Mouse (Mus musculus) embryonic stem cell, embryonic (primary cell): Measurements from ENCODE around the gene Ranbp1.

Source experiments
- CTCF ChIA-PET, 4 experiments: fragments of 300-600 bp in 2 of 4; fragments of 350-600 bp in 2 of 4; sonication (Branson Sonifier 250); formaldehyde crosslinking; loops; one replicate each; lab custom pipeline; 2022; ENCODE audit warnings: inconsistent platforms in 2 of 4; lab: Charles Lee
- POLR2A ChIA-PET, 4 experiments: fragments of 300-600 bp in 2 of 4; fragments of 350-600 bp in 2 of 4; sonication (Branson Sonifier 250); formaldehyde crosslinking; loops; one replicate each; lab custom pipeline; 2022; ENCODE audit warnings: antibody characterized with exemption in 4 of 4, inconsistent platforms in 1 of 4; lab: Charles Lee

The Ranbp1 gene

DNA sequence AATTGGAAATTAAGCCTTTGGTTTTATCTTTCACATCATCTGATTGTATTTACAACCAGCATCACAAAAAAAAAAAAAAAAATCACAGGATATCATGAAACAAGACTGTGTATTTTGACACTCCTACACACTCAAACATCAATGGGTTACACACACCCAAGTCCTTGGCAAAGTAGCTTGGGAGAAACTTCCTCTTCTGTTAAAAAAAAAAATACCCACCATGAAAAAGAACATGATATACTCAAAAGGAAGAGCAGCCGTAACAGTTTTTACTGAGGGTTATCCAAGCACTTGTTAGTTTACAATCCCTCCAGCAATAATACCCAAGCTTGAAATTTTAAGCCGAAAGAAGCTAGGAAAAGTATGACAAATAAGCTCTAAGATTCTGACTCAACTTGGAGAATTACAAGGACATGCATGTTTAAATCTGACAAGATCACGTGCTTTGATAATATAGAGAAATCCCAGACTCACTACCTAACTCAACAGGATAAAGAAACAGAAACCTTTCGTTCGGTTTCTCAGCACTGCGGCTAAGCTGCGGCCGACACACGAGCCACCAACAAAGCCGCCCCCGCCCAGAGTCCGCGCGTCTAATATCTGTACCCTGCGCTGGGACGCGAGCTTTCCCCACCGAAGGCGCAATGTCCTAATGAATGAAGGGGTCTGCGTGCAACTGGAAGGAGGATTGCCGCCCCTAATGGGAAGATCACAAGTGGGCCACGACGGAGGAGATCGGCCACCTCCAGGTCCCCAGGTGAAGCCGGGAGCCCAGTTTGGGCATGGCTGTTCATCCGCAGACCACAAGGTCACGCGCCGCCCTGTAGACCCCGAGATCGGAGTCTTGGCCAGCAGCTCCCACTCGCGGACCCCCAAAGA lies 772 bp downstream of the Ranbp1 start:
- CTCF ChIA-PET: interaction anchor here in 3 of 4 experiments (0.6 to 1.4 kb wide), 4 partner anchors 11 to 36 kb away, joined by 4 read pairs; no protein-coding TSS in a partner anchor
- POLR2A ChIA-PET: interaction anchor here (0.6 to 35.9 kb wide), 79 partner anchors 1 to 683 kb away, joined by 3 to 613 read pairs (median 5); partner anchors contain the start of genes Zdhhc8 (in 4 of the 4), Cdc45 (in 2 of the 4), Slc25a1 (in 2 of the 4) and Ufd1 (in 2 of the 4)

DNA sequence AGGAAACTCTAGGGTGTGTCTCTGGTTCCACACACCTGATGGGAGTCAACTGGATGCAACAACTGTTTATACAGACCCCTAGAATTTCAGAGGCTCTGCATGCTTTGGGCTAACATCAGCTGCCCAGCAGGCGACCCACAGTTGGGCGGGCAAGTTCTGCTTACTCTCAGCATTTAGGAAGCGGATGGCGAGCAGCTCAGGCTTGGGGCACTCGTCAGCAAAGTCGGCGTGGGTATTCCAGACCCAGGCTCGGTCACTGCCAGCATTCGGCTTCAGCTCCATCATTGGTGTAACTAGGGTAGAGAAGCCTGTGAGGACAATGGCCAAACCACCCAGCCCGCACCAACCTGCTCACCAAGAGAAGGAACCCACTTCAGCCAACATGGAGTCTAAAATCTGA lies 7.0 kb downstream of the Ranbp1 start:
- POLR2A ChIA-PET: interaction anchor here (0.8 to 17.2 kb wide), 14 partner anchors 9 to 152 kb away, joined by 3 to 613 read pairs (median 4); partner anchors contain the start of genes Gm49776 (in 2 of the 4), Dgcr8 (in 1 of the 4), Ranbp1 (in 1 of the 4) and Trmt2a (in 1 of the 4)
- CTCF ChIA-PET: interaction anchor here in 1 of 4 experiments (0.9 kb wide), 1 partner anchor 63 kb away, joined by 3 read pairs; no protein-coding TSS in a partner anchor

- CTCF ChIA-PET: interaction anchor here in 2 of 4 experiments (1.2 kb wide), 2 partner anchors 11 to 31 kb away, joined by 4 read pairs; partner anchors contain the start of genes Ranbp1 (in 1 of the 2) and Trmt2a (in 1 of the 2)
- POLR2A ChIA-PET: interaction anchor here (0.7 to 5.2 kb wide), 37 partner anchors 8 to 345 kb away, joined by 3 to 154 read pairs (median 5); partner anchors contain the start of genes Ranbp1 (in 4 of the 4), Trmt2a (in 4 of the 4), Ccdc188 (in 2 of the 4) and Gm20518 (in 2 of the 4)
These were observed 11.6 kb downstream of the Ranbp1 start for GRCm38 (mm10) chr16:18236676-18237501.

- CTCF ChIA-PET: interaction anchor here in 2 of 4 experiments (0.6 to 0.7 kb wide), 2 partner anchors 33 to 188 kb away, joined by 3 to 6 read pairs; no protein-coding TSS in a partner anchor
- POLR2A ChIA-PET: interaction anchor here (0.6 to 5.2 kb wide), 48 partner anchors 9 to 770 kb away, joined by 3 to 154 read pairs (median 4); partner anchors contain the start of genes Ranbp1 (in 4 of the 4), Trmt2a (in 4 of the 4), Ccdc188 (in 2 of the 4) and Prodh (in 2 of the 4)
These were observed 13.0 kb downstream of the Ranbp1 start for GRCm38 (mm10) chr16:18235389-18236065.

DNA sequence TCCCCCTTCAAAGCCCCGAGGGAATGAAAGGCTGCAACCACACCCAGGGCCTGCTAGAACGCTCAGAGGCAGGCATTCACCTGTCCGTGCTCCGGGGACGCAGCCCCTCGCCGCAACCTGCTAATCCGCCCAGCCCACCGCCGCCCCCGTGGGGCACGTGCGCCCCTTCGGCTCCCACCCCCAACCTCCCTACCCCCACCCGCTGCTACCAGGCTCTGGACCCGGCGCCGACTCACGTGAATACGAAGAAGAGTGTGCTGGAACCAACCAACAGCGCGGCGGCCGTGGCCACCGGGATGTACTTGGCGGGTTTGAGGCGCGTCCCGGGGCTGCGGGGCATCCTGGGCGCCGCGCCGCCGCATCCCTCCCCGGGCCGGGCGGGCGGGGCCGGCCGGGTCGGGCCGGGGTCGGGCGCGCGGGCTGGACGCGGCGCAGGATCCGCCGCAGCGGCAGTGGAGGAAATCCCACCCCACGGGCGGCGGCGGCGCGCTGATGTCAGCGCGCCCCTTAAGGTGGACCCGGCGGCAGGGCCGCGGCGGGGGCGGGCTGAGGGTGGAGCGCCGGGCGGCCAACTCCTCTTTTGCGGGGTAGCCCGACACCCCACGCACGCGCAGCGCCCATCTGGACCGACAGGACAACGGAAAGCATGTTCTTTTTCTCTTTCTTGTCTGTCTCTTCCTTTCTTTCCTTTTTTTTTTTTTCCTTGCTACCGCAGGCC lies 13.7 kb downstream of the Ranbp1 start, which contains the start of gene Zdhhc8:
Gene Zdhhc8, minus strand, starts transcription at position 466 of the 718 bp plus-strand sequence.
- ChIA-PET POLR2A (interaction anchor here (0.6 to 5.2 kb wide), 31 partner anchors 8 to 399 kb away, joined by 3 to 154 read pairs (median 6); partner anchors contain the start of genes Ranbp1 (in 4 of the 4), Trmt2a (in 4 of the 4), Ccdc188 (in 2 of the 4) and Prodh (in 2 of the 4)), CTCF (interaction anchor here in 1 of 4 experiments (0.7 kb wide), 1 partner anchor 187 kb away, joined by 3 read pairs; no protein-coding TSS in a partner anchor)

- CTCF ChIA-PET: no interaction called here
- POLR2A ChIA-PET: interaction anchor here in 2 of 4 experiments (0.8 to 5.2 kb wide), 8 partner anchors 8 to 145 kb away, joined by 3 to 154 read pairs (median 4); partner anchors contain the start of genes Ccdc188 (in 1 of the 2), Prodh (in 1 of the 2), Ranbp1 (in 1 of the 2) and Trmt2a (in 1 of the 2)
These were observed 14.4 kb downstream of the Ranbp1 start for GRCm38 (mm10) chr16:18233919-18234670.

DNA sequence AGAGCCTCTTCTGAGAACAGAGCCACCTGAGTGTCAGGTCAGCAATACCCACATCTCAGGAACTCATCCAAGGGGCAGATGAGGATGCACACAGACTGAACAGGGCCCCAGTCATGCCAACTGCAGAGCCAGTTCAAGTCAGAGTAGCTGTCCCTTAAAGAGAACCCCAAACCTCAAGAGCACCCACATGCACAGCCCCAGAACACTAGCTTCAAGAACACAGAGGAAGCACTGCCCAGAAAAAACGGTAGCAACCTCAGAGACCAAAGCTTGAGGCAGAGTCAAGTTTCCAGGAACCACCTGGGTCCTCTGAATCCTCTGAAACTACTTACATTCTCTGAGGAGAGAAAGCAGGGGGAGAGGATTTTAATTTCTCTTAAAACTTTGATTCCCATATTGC lies 15.1 kb downstream of the Ranbp1 start:
- POLR2A ChIA-PET: interaction anchor here in 2 of 4 experiments (0.8 to 5.2 kb wide), 7 partner anchors 9 to 23 kb away, joined by 3 to 154 read pairs (median 3); partner anchors contain the start of genes Ccdc188 (in 1 of the 2), Ranbp1 (in 1 of the 2) and Trmt2a (in 1 of the 2)

GRCm38 (mm10) chr16:18231451-18231850 lies 17.1 kb downstream of the Ranbp1 start:
- POLR2A ChIA-PET: interaction anchor here in 3 of 4 experiments (1.3 to 5.1 kb wide), 6 partner anchors 10 to 58 kb away, joined by 3 to 87 read pairs (median 6); partner anchors contain the start of genes Ranbp1 (in 2 of the 3), Trmt2a (in 2 of the 3) and Ccdc188 (in 1 of the 3)
- CTCF ChIA-PET: interaction anchor here in 2 of 4 experiments (0.6 to 1.3 kb wide), 2 partner anchors 22 to 310 kb away, joined by 3 to 6 read pairs; no protein-coding TSS in a partner anchor

More for the DNA sequence above, 15.1 kb downstream of the Ranbp1 start:
- CTCF ChIA-PET: interaction anchor here in 1 of 4 experiments (0.6 kb wide), 1 partner anchor 312 kb away, joined by 6 read pairs; no protein-coding TSS in a partner anchor

DNA sequence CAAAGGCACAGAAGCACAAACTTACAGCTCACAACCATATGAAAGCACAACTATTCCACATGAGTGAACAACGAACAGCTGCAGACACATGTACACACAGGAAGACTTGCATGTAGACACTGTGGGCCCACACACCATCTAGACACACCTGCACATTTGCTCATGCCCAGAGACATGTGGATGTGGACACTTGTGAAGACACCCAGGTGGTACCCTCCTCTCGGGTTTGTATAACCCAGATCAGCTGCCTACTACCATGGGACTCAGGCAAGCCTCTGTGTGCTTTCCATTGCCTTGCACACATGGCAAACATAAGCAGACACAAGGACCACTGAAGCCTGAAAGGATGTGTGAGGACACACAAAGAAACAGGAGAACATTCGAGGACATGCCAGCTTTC lies 17.5 kb downstream of the Ranbp1 start:
- CTCF ChIA-PET: interaction anchor here in 2 of 4 experiments (0.6 to 1.3 kb wide), 3 partner anchors 20 to 309 kb away, joined by 3 to 6 read pairs (median 4); no protein-coding TSS in a partner anchor
- POLR2A ChIA-PET: interaction anchor here in 3 of 4 experiments (0.7 to 5.1 kb wide), 11 partner anchors 8 to 142 kb away, joined by 3 to 87 read pairs (median 6); partner anchors contain the start of genes Ranbp1 (in 2 of the 3), Trmt2a (in 2 of the 3) and Ccdc188 (in 1 of the 3)

DNA sequence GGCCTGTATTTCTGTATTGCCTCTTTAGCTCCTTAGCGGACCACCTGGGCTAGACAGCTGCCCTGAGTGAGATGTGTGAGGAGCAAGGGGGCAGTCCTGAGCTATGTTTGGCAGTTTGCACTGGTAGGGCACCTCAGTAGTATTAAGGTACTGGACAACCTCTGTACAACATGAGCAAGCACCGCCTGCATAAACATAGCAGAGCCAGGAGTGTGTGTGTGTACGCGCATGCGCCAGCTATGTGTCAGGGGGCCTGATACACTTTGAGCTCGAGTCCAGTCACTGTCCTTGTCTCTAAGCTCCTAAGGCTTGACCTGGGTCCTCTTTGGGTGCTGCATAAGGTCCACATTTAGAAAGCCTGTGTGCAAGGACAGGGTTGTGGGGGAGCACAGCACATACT lies 17.9 kb downstream of the Ranbp1 start:
- CTCF ChIA-PET: interaction anchor here (0.6 to 1.4 kb wide), 5 partner anchors 19 to 645 kb away, joined by 3 to 17 read pairs (median 4); no protein-coding TSS in a partner anchor
- POLR2A ChIA-PET: interaction anchor here in 3 of 4 experiments (0.6 to 5.1 kb wide), 14 partner anchors 8 to 302 kb away, joined by 3 to 87 read pairs (median 6); partner anchors contain the start of genes Ranbp1 (in 2 of the 3), Trmt2a (in 2 of the 3) and Ccdc188 (in 1 of the 3)

GRCm38 (mm10) chr16:18229622-18230021 lies 18.9 kb downstream of the Ranbp1 start:
- POLR2A ChIA-PET: interaction anchor here in 3 of 4 experiments (1.0 to 5.1 kb wide), 13 partner anchors 7 to 141 kb away, joined by 3 to 87 read pairs (median 5); partner anchors contain the start of genes Ranbp1 (in 3 of the 3), Trmt2a (in 3 of the 3) and Ccdc188 (in 1 of the 3)
- CTCF ChIA-PET: interaction anchor here in 2 of 4 experiments (1.3 to 1.4 kb wide), 3 partner anchors 18 to 149 kb away, joined by 3 to 5 read pairs (median 3); no protein-coding TSS in a partner anchor

- POLR2A ChIA-PET: interaction anchor here in 2 of 4 experiments (1.0 to 5.1 kb wide), 11 partner anchors 8 to 307 kb away, joined by 3 to 87 read pairs (median 4); partner anchors contain the start of genes Ranbp1 (in 2 of the 2) and Trmt2a (in 2 of the 2)
- CTCF ChIA-PET: interaction anchor here in 3 of 4 experiments (1.2 to 1.4 kb wide), 3 partner anchors 18 to 148 kb away, joined by 3 to 5 read pairs (median 3); no protein-coding TSS in a partner anchor
These were observed 19.7 kb downstream of the Ranbp1 start for GRCm38 (mm10) chr16:18228856-18229255.

GRCm38 (mm10) chr16:18227897-18228422 lies 20.6 kb downstream of the Ranbp1 start:
- POLR2A ChIA-PET: interaction anchor here in 2 of 4 experiments (1.3 to 5.1 kb wide), 4 partner anchors 11 to 306 kb away, joined by 3 to 87 read pairs (median 18); partner anchors contain the start of genes Ranbp1 (in 1 of the 2) and Trmt2a (in 1 of the 2)
- CTCF ChIA-PET: interaction anchor here in 1 of 4 experiments (1.2 kb wide), 1 partner anchor 34 kb away, joined by 3 read pairs; no protein-coding TSS in a partner anchor
